Mouse (Mus musculus): ENCODE measurements around the gene Pi4k2a.
"Not testable (repeated sequence)": the region's sequence is repeated elsewhere in the genome, so short reads cannot be mapped to it uniquely, and the experiment has no call there.

Pi4k2a gene

GRCm38 (mm10) chr19:42081613-42082012, 8.7 kb upstream of the Pi4k2a start:
- not testable (repeated sequence) for DNase-seq

- DNase-seq = no peak
Measured at GRCm38 (mm10) chr19:42085690-42086089, 4.6 kb upstream of the Pi4k2a start.

GRCm38 (mm10) chr19:42086166-42086565, 4.1 kb upstream of the Pi4k2a start, which contains the start of gene Morn4:
Gene Morn4 (minus strand): TSS chr19:42086357.
- DNase-seq = peak; percentile 20 to 33

- peak; percentile 53 to 54 for DNase-seq
Measured at GRCm38 (mm10) chr19:42089103-42089747, 1.0 kb upstream of the Pi4k2a start.

GRCm38 (mm10) chr19:42090637-42091141, 419 bp downstream of the Pi4k2a start:
- DNase-seq = no peak

- DNase-seq = no peak
Measured at GRCm38 (mm10) chr19:42099406-42099805, 9.1 kb downstream of the Pi4k2a start.

GRCm38 (mm10) chr19:42104681-42105080, 14.4 kb downstream of the Pi4k2a start:
- DNase-seq = no peak

GRCm38 (mm10) chr19:42115783-42116335, 25.6 kb downstream of the Pi4k2a start:
- no peak for DNase-seq

- no peak for DNase-seq
Measured at GRCm38 (mm10) chr19:42118142-42118541, 27.9 kb downstream of the Pi4k2a start.

- no peak for DNase-seq
Measured at GRCm38 (mm10) chr19:42118596-42118995, 28.3 kb downstream of the Pi4k2a start.

GRCm38 (mm10) chr19:42120451-42120850, 30.2 kb downstream of the Pi4k2a start:
- no peak for DNase-seq

- no peak for DNase-seq
Measured at GRCm38 (mm10) chr19:42124684-42125083, 34.4 kb downstream of the Pi4k2a start.

GRCm38 (mm10) chr19:42125501-42126218, 35.4 kb downstream of the Pi4k2a start:
- DNase-seq = no peak

- no peak for DNase-seq
Measured at GRCm38 (mm10) chr19:42126219-42126605, 35.9 kb downstream of the Pi4k2a start.

GRCm38 (mm10) chr19:42127024-42127423, 36.8 kb downstream of the Pi4k2a start:
- no peak for DNase-seq

GRCm38 (mm10) chr19:42128052-42128740, 37.9 kb downstream of the Pi4k2a start:
- no peak for DNase-seq

GRCm38 (mm10) chr19:42128787-42129508, 38.7 kb downstream of the Pi4k2a start, which contains the start of gene Avpi1:
Gene Avpi1 (minus strand): TSS chr19:42129059.
- DNase-seq = peak; percentile 88 to 93

GRCm38 (mm10) chr19:42129509-42130293, 39.4 kb downstream of the Pi4k2a start:
- DNase-seq = no peak

GRCm38 (mm10) chr19:42130294-42130606, 40.0 kb downstream of the Pi4k2a start:
- no peak for DNase-seq

GRCm38 (mm10) chr19:42131101-42131500, 40.8 kb downstream of the Pi4k2a start:
- DNase-seq = no peak

- DNase-seq = no peak
Measured at GRCm38 (mm10) chr19:42135070-42135469, 44.8 kb downstream of the Pi4k2a start.

- no peak for DNase-seq
Measured at GRCm38 (mm10) chr19:42136126-42136525, 45.9 kb downstream of the Pi4k2a start.

All from spleen, adult 18-20 months (tissue).